Mouse (Mus musculus) granulocyte monocyte progenitor cell, adult 5-6 weeks (primary cell): Measurements from ENCODE around the gene Acvrl1. TPM values are rescaled to one million over a fixed set of nuclear protein-coding genes. Genes with fewer than 3 reads are reported as not detected.

Experiments used
- ATAC-seq: replicated peaks from 2 replicates; pipeline ENCODE4 v1.8.0; 2016; ENCODE audit warnings: mild to moderate bottlenecking, moderate TSS enrichment, inconsistent platforms; ENCODE audit not compliant: poor library complexity, severe bottlenecking
- total RNA-seq, 2 experiments: library from RNA; stranded (forward) in 1 of 2; stranded (reverse) in 1 of 2; fragments of 200-712, 200-1000 nt in 1 of 2; fragments of >200 nt in 1 of 2; fragmentation: Nextera tagmentation in 1 of 2; gene quantifications; 2 replicates each; pipeline ENCODE4 v1.2.3; 2014 to 2017

Acvrl1 gene
- total RNA-seq, 2 experiments from 2014 or later: 0.30 to 2.7 TPM

DNA sequence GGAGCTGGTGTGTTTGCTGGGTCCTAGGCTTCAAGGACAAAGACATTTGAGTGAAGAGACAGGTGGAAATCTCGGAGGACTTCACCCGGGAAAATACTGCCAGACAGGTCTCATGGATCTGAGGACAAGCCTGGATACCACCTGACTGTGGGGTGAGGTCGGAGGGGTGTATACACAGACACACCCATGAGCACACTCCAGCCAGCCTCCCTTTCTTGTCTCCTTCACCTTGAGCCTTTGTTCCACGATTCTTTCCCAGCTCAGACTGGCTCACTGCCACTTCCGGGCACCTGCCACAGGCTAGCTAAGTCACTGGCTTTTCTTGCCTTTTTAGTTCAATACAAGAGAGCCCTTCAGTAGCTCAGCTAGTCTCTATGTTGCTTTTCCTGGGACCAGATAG lies 36.0 kb downstream of the Acvrl1 start:
- ATAC-seq: no peak

DNA sequence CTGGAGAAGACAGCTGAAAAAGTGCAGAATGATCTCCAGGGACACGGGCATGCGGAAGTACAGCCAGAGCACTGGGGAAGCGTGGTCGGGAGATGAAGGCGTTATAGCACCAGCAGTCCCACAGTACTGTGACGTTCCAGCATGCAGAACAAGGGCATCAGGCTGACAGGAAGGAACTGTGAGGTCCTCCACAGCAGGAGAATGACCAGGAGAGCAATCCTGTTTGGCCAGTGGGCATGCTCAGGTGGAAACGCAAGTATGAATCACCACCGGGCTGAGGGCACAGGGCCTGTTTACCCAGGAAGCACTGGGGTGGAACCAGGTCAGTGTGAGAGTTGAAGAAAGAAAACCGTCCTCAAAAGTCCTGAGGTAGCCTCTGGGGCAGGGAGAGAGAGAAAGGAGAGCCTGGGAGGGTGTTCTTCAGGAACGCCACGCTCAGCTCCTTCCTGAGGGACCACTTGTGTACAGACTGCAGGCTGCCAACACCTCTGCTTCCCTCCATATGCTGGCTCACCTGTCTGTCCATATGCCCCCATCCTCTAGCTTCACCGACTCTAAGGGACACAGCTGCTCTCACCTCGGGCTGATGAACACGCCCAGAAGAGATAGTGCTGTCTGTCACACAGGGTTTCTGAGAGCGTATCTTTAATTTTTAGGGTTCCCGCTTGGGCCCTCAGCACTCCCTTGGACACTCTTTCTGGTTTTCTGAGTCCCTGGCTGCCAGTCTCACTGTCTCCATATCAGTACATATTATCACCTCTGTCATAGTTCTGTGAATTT lies 37.5 kb downstream of the Acvrl1 start:
- ATAC-seq: peak; percentile 35; the same call in 1 of the 2 replicates

- ATAC-seq: no peak
These were observed 39.2 kb downstream of the Acvrl1 start for GRCm38 (mm10) chr15:101167553-101167952.

- ATAC-seq: no peak
These were observed 41.6 kb downstream of the Acvrl1 start for GRCm38 (mm10) chr15:101169910-101170309.

GRCm38 (mm10) chr15:101170413-101170980 lies 42.2 kb downstream of the Acvrl1 start:
- no peak for ATAC-seq

GRCm38 (mm10) chr15:101171272-101171671 lies 43.0 kb downstream of the Acvrl1 start:
- ATAC-seq: no peak

- no peak for ATAC-seq
These were observed 43.7 kb downstream of the Acvrl1 start for GRCm38 (mm10) chr15:101172016-101172415.

DNA sequence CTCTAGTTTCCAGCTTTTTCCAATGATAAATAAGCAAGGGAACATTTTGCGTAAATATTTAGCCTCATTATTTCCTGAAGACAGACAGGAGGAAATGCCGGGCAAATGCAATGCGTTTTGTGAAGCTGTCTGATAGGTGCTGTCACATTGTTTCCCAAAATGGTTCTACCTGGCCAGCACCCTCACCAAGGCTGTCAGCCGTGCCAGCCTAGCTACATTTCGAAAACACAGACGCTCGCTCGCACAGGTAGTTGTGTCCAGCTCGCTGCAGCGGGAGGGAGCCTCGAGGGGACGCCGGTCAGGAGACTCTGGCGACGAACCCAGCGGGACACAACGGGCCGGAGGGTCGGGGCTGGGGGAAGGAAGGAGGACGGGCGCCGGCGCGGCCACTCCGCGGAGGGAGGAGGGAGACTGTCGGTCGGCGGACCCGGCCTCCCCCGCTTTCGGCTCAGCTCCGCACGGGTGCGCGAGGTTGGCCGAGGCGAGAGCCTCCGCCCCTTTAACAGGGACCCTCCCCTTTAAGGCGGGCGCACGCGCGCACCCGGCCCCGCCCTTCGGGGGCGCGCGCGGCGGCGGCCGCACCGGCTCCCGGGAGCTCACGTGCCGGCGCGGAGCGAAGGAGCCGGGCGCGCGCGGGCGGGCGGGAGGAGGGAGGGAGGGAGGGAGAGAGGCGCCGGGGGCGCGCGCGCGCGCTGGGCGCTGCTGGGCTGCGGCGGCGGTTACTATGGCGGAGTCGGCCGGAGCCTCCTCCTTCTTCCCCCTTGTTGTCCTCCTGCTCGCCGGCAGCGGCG lies 45.3 kb downstream of the Acvrl1 start, which contains the start of gene Acvr1b:
TSS of gene Acvr1b (plus strand) at position 647 of the 791 bp plus-strand sequence.
- ATAC-seq: peak; percentile 86

- ATAC-seq: no peak
These were observed 46.2 kb downstream of the Acvrl1 start for GRCm38 (mm10) chr15:101174294-101175130.

- no peak for ATAC-seq
These were observed 46.8 kb downstream of the Acvrl1 start for GRCm38 (mm10) chr15:101175131-101175460.

GRCm38 (mm10) chr15:101175613-101176283 lies 47.4 kb downstream of the Acvrl1 start:
- no peak for ATAC-seq

DNA sequence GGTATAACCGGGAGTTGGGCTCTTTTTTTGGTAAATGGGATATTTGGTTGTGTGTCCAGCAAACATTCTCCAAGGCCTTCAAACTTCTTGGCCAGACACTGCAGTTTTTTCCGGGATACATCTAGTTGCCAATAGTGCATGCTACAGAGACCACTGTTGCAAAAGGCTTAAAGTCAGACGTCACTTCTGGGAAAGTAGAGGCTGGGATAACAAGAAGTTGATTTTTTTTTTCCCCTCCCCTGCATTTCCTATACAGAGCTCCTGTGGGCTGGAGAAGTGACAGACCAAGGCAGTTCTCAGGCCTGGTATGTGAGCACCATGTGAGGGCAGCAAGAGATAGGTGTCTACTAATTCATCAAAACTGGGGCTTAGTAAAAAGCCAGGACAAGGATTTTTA lies 48.0 kb downstream of the Acvrl1 start:
- ATAC-seq: no peak; the same call in 1 of the 2 replicates

DNA sequence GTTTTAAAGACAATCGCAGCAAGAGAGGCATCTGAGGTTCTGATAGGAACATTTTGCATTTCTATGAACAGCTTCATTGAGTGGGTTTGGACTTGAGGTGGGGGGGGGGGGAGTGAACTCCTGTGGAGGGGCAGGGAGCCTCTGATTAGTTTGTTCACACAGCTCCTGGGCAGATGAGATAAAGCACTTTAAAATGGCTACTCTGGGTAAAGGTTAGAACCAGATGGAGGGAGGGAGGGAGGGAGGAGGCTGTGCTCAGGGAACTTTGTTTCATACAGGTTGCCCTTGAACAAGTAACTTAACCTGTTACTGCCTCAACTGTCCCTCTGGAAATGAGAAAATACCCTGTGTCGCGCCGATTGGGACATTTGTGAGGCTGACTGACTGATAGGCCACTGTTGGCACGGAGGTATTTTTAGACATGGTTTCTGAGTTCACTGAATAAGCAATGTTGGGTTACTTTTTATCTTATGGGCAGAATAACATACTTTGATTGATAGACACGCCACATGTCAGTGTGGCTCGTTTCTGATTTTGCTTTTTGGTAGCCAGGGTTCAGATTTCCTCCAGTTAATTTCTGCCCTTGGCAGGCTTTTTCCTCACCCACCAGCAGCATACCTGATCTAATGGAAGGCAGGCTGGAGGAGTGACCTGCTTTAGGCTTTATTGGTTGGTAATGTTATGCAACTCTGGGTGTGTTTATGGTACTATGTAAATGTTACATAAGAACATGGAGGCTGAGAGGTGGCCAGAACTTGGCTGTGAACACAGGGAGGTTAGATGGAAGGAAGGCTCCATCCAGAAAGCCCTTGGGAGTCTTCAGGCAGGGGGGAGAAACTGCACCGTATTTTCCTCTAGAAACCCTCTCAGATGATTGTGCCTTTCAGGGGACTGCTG lies 48.7 kb downstream of the Acvrl1 start:
- peak; percentile 43; the same call in 1 of the 2 replicates for ATAC-seq

DNA sequence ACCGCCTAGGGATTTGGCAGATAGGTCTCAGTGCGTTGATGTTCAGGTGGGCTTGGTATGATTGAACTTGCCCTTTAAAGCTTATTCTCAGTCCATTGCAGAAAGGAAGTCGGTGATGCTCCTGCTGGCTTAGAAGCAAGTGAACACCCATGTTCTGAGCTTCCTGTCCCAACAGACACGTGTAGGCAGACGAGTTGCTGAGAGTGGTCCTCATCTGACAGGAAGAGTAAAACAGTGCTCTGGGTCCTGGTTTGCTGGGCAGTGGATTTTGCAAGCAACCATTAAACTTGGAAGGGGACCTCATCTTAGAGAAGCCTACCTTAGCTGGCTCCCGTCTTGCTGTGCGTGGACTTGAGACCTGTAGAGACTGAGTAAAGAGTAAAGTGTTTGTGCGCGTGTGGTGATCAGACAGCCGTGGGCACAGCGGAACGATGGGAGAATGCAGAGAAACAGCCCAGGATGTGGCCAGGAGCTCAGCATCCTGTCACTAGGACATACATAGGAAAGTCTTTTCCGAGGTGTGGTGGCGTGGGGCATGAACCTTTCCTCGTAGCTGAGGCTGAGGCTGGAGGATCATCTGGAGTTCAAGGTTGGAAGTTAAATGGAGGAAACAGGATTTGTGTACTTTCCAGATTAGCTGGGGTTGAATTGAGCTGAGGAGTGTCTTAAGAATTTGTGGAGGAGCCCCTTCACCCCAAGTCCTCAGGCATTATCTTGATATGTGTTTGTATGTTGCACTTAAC lies 52.2 kb downstream of the Acvrl1 start:
- ATAC-seq: no peak

DNA sequence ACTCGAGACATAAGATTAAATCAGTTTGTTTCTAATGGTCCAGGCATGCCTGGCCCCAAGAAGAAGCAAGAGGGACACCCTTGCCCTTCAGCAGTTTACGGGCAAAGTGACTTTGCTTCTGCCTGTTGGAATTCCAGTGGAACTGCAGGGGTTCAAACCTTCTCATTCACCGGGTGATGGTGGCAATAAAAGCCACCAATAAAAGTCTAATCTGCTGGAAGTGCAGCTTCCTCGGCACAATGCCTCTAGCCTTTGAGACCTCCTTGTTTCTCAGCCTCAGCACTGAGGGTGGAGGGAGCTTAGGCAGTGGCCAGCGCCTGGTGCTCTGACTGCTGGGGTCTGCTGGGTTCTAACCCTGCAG lies 52.8 kb downstream of the Acvrl1 start:
- no peak for ATAC-seq

GRCm38 (mm10) chr15:101181500-101181899 lies 53.2 kb downstream of the Acvrl1 start:
- no peak for ATAC-seq

- ATAC-seq: no peak
These were observed 54.4 kb downstream of the Acvrl1 start for GRCm38 (mm10) chr15:101182676-101183075.

GRCm38 (mm10) chr15:101184300-101184699 lies 56.0 kb downstream of the Acvrl1 start:
- ATAC-seq: no peak
